Mouse (Mus musculus) heart, embryonic 13.5 days (tissue): ENCODE data around the gene Olfr764-ps1. TPM values are rescaled to one million over a fixed set of nuclear protein-coding genes. Genes with fewer than 3 reads are reported as not detected.
"Not testable (repeated sequence)": the region's sequence is repeated elsewhere in the genome, so short reads cannot be mapped to it uniquely, and the experiment has no call there.

Experiments
- ATAC-seq: fragments of 200-750 bp; cut with Nextera tagmentation; 2 replicates; pipeline ENCODE4 v1.8.0; 2017; ENCODE audit warnings: moderate TSS enrichment; ENCODE audit not compliant: insufficient number of reproducible peaks, low FRiP score, low TSS enrichment; ENCODE audit errors: extremely low read depth
- H3K27ac ChIP-seq: fragments of 300-500 bp; sonication (generic); replicated peaks from 2 replicates; pipeline ENCODE4 v1.5.1; 2015; ENCODE audit warnings: moderate library complexity, mild to moderate bottlenecking, inconsistent platforms
- H3K27me3 ChIP-seq: fragments of 300-500 bp; sonication (generic); replicated peaks from 2 replicates; pipeline ENCODE4 v1.6.1; 2015; ENCODE audit warnings: mild to moderate bottlenecking, inconsistent platforms
- H3K36me3 ChIP-seq: fragments of 300-500 bp; sonication (generic); 2 replicates; pipeline ENCODE4 v1.6.1; 2015; ENCODE audit warnings: mild to moderate bottlenecking, inconsistent platforms
- H3K4me1 ChIP-seq: fragments of 300-500 bp; sonication (generic); 2 replicates; pipeline ENCODE4 v1.6.1; 2015; ENCODE audit warnings: inconsistent platforms
- H3K4me2 ChIP-seq: fragments of 300-500 bp; sonication (generic); 2 replicates; pipeline ENCODE4 v1.6.1; 2015; ENCODE audit warnings: inconsistent platforms, mild to moderate bottlenecking, moderate library complexity
- H3K4me3 ChIP-seq: fragments of 300-500 bp; sonication (generic); 2 replicates; pipeline ENCODE4 v1.5.1; 2015; ENCODE audit warnings: moderate library complexity, mild to moderate bottlenecking, inconsistent platforms
- H3K9ac ChIP-seq: fragments of 300-500 bp; sonication (generic); 2 replicates; pipeline ENCODE4 v1.6.1; 2015; ENCODE audit warnings: inconsistent platforms, mild to moderate bottlenecking, moderate library complexity
- H3K9me3 ChIP-seq: fragments of 300-500 bp; sonication (generic); 2 replicates; pipeline ENCODE4 v1.6.1; 2016; ENCODE audit warnings: inconsistent platforms
- WGBS: fragments of 180-500 bp; shearing (Covaris S2); methylation state at CpG from one replicate; pipeline ENCODE4 v1.1.7; 2015; ENCODE audit warnings: mixed read lengths; 5-methylcytosine and 5-hydroxymethylcytosine counted together
- polyA plus RNA-seq: library from polyadenylated mRNA; unstranded; fragments of >200 nt; fragmentation: Nextera tagmentation; extraction: Ambion mirVana; gene quantifications from 2 replicates; pipeline ENCODE4 v1.2.1, GENCODE M21; 2015

Gene Olfr764-ps1
- not detected in 2 replicates for polyA plus RNA-seq

DNA sequence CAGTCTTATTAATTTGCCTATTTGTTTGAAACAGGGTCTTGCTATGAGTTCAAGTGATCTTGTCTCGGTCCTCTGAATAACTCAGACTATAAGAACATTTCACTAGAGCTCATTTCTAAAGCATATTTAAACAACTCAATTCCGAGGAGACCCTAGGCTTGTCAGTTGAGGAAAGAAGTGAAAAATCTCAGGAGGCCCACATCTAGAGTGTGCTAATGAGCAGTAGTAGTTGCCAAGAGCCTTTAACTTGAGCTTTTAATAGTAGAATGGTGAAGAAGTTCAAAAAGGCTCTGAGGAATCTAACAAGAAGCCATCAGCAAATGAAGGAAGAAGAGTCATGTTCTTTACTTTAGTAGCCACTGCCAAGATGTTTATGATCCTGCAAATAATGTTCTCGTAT is at the start of gene Olfr764-ps1:
TSS of gene Olfr764-ps1 (minus strand) at position 101 of the 400 bp plus-strand sequence.
- ATAC-seq: no peak
- H3K36me3 ChIP-seq: no peaks in the 10 kb centered on the region
- H3K4me3 ChIP-seq: no peak within 1 kb of the TSS
- no peak within 1 kb of the TSS for H3K4me2 ChIP-seq
- H3K4me1 ChIP-seq: no peaks in the 10 kb centered on the region
- H3K27me3 ChIP-seq: no peaks in the 10 kb centered on the region
- H3K27ac ChIP-seq: no peak within 1 kb of the TSS
- no peaks in the 10 kb centered on the region for H3K9me3 ChIP-seq
- no peak within 1 kb of the TSS for H3K9ac ChIP-seq
- 62% methylated on average over 3 of the region's 3 CpGs for WGBS

DNA sequence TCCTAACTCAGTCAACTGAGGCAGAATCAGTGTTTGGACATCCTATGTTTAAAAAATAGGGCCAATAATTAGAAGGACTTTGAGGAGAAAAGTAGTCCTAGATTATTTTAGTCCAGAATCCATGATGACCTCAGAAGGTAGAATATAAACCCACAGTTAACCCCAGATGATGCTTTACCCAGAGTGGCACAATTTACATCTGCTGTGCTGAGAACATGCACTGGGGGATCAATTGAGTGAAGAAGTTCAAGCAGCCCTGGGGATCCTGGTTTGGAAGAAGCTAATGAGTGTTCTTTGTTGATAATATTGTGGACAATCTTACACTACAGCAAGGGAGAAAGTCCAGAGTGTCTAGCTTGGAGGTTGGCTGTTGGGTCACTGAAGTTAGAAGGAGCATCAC is 43.1 kb upstream of the Olfr764-ps1 start, which contains the start of gene Olfr767:
TSS of gene Olfr767 (minus strand) at position 101 of the 400 bp plus-strand sequence.
- not testable (repeated sequence) for ATAC-seq, H3K4me2 ChIP-seq, H3K4me3 ChIP-seq, H3K27ac ChIP-seq, H3K36me3 ChIP-seq, H3K9ac ChIP-seq, H3K9me3 ChIP-seq, H3K4me1 ChIP-seq, H3K27me3 ChIP-seq

DNA sequence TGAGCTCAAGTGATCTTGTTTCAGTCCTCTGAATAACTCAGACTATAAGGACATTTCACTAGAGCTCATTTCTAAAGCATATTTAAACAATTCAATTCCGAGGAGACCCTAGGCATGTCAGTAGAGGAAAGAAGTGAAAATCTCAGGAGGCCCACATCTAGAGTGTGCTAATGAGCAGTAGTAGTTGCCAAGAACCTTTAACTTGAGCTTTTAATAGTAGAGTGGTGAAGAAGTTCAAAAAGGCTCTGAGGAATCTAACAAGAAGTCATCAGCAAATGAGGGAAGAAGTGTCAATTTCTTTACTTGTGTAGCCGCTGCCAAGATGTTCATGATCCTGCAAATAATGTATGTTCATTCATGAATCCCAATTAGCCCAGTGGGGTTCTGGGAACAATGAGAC is 29.2 kb upstream of the Olfr764-ps1 start, which contains the start of gene Olfr766-ps1:
TSS of gene Olfr766-ps1 (minus strand) at position 101 of the 400 bp plus-strand sequence.
- WGBS: 66% methylated on average over 2 of the region's 2 CpGs
- H3K27ac ChIP-seq: no peak within 1 kb of the TSS
- no peak within 1 kb of the TSS for H3K4me3 ChIP-seq
- H3K27me3 ChIP-seq: no peaks in the 10 kb centered on the region
- no peaks in the 10 kb centered on the region for H3K9me3 ChIP-seq
- H3K4me2 ChIP-seq: no peak within 1 kb of the TSS
- H3K4me1 ChIP-seq: no peaks in the 10 kb centered on the region
- no peak for ATAC-seq
- no peak within 1 kb of the TSS for H3K9ac ChIP-seq
- H3K36me3 ChIP-seq: no peaks in the 10 kb centered on the region

DNA sequence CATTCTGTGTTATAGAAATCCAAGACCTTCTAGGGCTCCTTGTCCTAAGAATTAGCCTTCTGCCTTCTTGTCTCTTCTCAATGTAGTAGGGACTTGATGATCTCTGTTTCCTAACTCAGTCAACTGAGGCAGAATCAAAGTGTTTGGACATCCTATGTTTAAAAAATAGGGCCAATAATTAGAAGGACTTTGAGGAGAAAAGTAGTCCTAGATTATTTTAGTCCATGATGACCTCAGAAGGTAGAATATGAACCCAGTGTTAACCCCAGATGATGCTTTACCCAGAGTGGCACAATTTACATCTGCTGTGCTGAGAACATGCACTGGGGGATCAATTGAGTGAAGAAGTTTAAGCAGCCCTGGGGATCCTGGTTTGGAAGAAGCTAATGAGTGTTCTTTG is 10.2 kb upstream of the Olfr764-ps1 start, which contains the start of gene Olfr765:
TSS of gene Olfr765 (minus strand) at position 101 of the 400 bp plus-strand sequence.
- H3K36me3 ChIP-seq, H3K27me3 ChIP-seq, H3K9me3 ChIP-seq, H3K9ac ChIP-seq, H3K4me1 ChIP-seq, H3K27ac ChIP-seq, H3K4me2 ChIP-seq, H3K4me3 ChIP-seq, ATAC-seq: not testable (repeated sequence)

DNA sequence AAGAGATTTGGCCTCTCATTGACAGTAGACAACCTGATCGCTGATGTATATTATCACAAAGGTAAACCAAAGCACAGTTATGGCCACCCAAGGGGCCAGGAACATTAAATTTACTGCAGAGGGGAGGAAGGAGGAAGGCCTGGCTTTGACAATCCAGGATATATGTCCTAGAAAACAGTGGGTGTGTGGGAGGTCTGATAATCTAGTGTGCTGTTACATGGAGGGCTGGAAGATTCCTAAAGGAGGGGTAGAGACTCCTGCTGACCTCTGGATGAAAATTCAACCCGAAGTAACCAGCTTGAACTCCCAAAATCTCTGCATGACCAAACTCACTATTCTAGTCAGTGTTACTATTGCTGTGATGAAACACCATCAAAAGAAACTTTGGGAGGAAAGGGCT is 11.4 kb downstream of the Olfr764-ps1 start:
- Histone ChIP-seq H3K9ac (no peak overlapping the region), H3K4me3 (no peak overlapping the region), H3K27me3 (no peaks in the 10 kb centered on the region), H3K27ac (no peak overlapping the region), H3K4me2 (no peak overlapping the region), H3K9me3 (no peaks in the 10 kb centered on the region), H3K4me1 (no peaks in the 10 kb centered on the region), H3K36me3 (no peaks in the 10 kb centered on the region)
- WGBS: 77% methylated on average over 2 of the region's 2 CpGs
- no peak for ATAC-seq

DNA sequence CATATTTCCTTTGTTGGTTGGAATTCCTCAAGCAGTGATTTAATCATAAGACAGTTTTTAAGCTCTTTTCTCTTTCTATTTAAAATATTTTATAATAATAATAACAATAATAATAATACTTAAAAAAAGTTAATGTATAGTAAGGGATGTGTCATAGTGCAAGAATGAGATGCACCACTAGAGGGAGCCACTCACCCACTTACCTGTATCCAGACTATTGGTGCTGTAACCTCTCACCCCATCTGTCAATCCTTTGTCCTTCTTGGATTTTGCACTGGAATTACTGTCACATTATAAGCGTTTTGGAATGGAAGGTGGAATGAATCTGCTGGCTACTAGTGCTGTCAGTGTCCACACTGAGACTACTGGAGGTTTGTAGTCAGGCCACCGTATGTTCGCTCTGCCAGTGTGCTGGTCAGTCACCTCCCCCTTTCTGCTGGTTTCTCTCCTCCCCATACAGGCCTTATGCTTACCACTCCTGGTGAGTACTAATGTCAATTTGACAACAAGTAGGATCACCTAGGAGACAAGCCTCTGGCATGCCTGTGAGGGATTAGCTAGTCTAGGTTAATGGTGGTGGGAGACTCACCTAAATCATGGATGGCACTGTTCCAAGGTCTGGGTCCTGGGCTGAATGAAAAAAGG is 13.6 kb downstream of the Olfr764-ps1 start:
- Histone ChIP-seq H3K4me2 (no peak overlapping the region), H3K9me3 (no peaks in the 10 kb centered on the region), H3K4me3 (no peak overlapping the region), H3K27me3 (no peaks in the 10 kb centered on the region), H3K9ac (no peak overlapping the region), H3K4me1 (no peaks in the 10 kb centered on the region), H3K27ac (no peak overlapping the region), H3K36me3 (no peaks in the 10 kb centered on the region)
- ATAC-seq: no peak
- WGBS: 52% methylated on average over 3 of the region's 3 CpGs

DNA sequence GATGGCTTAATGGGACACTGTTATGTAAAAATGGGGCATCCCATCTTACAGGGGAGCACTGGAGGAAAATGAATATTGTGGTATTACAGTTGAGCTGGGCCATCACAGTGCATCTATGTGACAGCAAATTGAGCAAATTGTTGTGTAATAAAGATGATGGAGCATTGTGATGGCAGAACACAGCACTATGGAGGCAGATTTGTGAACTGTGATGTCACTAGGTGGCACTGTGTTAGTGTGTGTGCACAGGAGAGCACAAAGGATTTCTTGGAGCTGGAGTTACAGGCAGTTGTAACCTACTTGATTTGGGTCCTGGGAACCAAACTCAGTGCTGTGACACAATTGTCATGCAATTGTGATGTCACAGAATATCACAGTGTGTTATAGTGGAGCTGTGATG is 16.4 kb downstream of the Olfr764-ps1 start:
- no peaks in the 10 kb centered on the region for H3K36me3 ChIP-seq
- H3K9ac ChIP-seq: no peak overlapping the region
- H3K4me2 ChIP-seq: no peak overlapping the region
- ATAC-seq: no peak
- H3K4me3 ChIP-seq: no peak overlapping the region
- no peaks in the 10 kb centered on the region for H3K27me3 ChIP-seq
- H3K9me3 ChIP-seq: no peaks in the 10 kb centered on the region
- no peaks in the 10 kb centered on the region for H3K4me1 ChIP-seq
- H3K27ac ChIP-seq: no peak overlapping the region

DNA sequence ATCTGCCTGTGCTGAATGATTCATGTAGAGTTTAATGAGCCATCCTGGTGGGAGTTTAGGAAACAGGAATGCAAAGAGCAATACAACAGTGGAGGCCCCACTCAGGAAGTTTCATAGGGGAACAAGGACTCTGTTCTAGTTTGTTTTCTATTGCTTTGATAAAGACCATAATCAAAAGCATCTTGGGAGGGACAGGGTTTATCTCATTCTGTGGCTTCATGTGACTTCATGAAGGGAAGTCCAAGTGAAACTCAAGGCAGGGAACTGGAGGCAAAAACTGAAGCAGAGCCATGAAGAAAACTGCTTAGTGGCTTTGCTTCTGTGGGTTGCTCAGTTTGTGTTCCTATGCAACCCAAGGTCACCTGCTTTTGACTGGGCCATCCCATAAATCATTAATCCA is 25.2 kb downstream of the Olfr764-ps1 start:
- Histone ChIP-seq H3K36me3 (no peaks in the 10 kb centered on the region), H3K4me2 (no peak overlapping the region), H3K9me3 (no peaks in the 10 kb centered on the region), H3K27ac (no peak overlapping the region), H3K4me3 (no peak overlapping the region), H3K4me1 (no peaks in the 10 kb centered on the region), H3K27me3 (no peaks in the 10 kb centered on the region), H3K9ac (no peak overlapping the region)
- ATAC-seq: no peak

DNA sequence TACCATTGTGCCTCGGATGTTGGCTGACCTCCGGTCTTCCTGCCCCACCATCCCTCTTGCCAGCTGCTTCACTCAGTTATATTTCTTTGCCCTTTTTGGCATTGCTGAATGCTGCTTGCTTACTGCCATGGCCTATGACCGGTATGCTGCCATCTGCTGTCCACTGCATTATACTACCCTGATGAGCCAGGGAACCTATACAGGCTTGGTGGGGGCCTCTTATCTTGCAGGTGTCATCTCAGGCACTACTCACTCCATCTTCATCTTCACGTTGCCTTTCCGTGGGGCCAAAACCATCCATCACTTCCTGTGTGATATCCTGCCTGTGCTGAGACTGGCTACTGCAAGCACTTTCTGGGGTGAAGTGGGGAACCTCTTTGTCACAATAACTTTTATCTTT is 28.2 kb downstream of the Olfr764-ps1 start:
- peaks cover 12% of the 10 kb centered on the region for H3K9me3 ChIP-seq
- H3K36me3 ChIP-seq, H3K9ac ChIP-seq, ATAC-seq, H3K4me1 ChIP-seq, H3K4me2 ChIP-seq, H3K27ac ChIP-seq, H3K27me3 ChIP-seq, H3K4me3 ChIP-seq: not testable (repeated sequence)
- 44% methylated on average over 2 of the region's 5 CpGs for WGBS

DNA sequence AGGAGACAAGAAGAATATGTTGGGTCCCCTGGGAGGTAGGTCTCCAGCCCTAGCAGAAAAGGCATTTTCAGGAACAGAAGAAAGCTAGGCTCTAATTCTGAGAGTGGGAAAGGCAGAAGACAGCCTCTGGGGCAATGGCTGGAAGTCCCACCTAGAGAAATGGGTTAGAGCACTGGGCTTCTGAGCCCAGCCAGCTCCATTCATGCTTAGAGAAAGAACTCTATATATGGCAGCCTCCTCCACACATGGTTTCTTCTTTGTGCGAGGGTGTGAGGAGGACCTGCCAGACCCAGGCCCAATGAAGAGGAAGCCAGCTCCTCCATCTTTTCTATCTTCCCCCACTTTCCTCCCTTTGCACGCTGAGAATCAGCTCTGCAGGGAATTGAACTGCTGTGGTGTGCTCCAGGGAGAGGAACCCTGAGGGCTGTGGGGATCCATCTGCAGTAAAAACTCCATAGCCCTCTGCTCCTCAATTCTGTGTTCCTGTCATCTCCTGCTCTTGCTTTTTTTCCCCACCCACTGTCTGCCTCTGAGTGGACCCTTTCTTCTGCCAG is 29.3 kb downstream of the Olfr764-ps1 start, which contains the start of gene Olfr763:
TSS of gene Olfr763 (plus strand) at position 504 of the 554 bp plus-strand sequence.
- Histone ChIP-seq H3K9ac (no peak within 1 kb of the TSS), H3K4me2 (no peak within 1 kb of the TSS), H3K27me3 (no peaks in the 10 kb centered on the region), H3K4me3 (no peak within 1 kb of the TSS), H3K4me1 (no peaks in the 10 kb centered on the region), H3K9me3 (peaks cover 12% of the 10 kb centered on the region), H3K36me3 (no peaks in the 10 kb centered on the region), H3K27ac (no peak within 1 kb of the TSS)
- ATAC-seq: no peak
- WGBS: 57% methylated on average over 2 of the region's 2 CpGs

DNA sequence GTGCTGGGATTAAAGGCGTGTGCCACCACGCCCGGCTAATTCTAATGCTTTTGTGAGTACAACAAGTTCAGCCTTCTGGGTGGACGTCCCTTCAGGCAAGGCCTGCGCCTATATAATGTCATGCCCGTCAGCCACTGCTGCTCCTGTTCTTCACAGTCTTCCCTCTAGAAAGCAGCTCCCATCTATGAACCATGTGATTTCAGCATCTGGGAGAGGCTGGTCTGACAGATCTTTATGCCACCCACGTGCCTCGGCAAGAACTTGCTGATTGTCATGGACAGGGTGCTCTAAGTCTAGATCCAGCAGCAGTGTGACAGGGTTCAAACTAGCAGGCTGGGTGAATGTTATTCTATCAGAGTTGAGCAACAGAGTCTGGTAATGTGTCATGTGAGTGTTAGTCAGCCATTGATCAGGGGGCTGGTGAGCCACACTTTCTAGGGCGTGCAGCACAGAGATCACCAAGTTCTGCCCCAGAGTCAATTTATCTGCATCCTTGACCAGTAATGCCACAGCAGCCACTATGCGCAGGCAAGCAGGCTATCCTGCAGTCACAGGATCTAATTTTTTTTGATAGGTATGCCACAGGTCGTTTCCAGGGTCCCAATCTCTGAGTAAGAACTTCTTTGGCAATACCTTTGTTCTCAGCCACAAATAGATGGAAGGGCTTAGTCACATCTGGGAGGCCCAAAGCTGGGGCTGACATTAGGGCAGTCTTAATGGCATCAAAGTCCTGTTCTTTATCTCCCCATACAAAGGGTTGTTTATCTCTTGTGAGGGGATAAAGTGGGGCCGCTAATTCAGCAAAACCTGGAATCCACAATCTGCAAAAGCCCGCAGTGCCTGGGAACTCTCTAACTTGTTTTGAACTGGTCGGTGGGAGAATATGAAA is 35.4 kb downstream of the Olfr764-ps1 start:
- Histone ChIP-seq H3K36me3 (no peaks in the 10 kb centered on the region), H3K9ac (no peak overlapping the region), H3K9me3 (peaks cover 12% of the 10 kb centered on the region), H3K4me1 (no peaks in the 10 kb centered on the region), H3K27me3 (no peaks in the 10 kb centered on the region), H3K4me3 (no peak overlapping the region), H3K4me2 (no peak overlapping the region), H3K27ac (no peak overlapping the region)
- ATAC-seq: no peak
- WGBS: 61% methylated on average over 14 of the region's 14 CpGs
